Mouse (Mus musculus): Measurements from ENCODE around the gene Cyb5d1. TPM values are rescaled to one million over a fixed set of nuclear protein-coding genes. Genes with fewer than 3 reads are reported as not detected.

The Cyb5d1 gene
- polyA plus RNA-seq, 1 experiment, result 5.1 TPM

- Histone ChIP-seq H3K27ac (ENCODE audit: control insufficient read depth, insufficient read depth, low read depth, low read length, poor library complexity) (peak overlapping the region; percentile 42), H3K4me1 (ENCODE audit: control insufficient read depth, insufficient read depth, low read length) (peaks cover 2% of the 10 kb centered on the region; the same call in 1 of the 2 replicates), H3K4me3 (replicated peaks; ENCODE audit: control insufficient read depth, low read depth, low read length) (peak overlapping the region; percentile 38)
- TF ChIP-seq POLR2A (IDR thresholded peaks at IDR 0.05; ENCODE audit: borderline replicate concordance, control insufficient read depth, low read depth, low read length) (no peak), CTCF (IDR thresholded peaks at IDR 0.05; ENCODE audit: control insufficient read depth, insufficient read depth, low read length) (no peak)
- under 1% methylated on average over 45 of the region's 45 CpGs for WGBS
Observed at GRCm38 (mm10) chr11:69418481-69419442, 23.3 kb upstream of the Cyb5d1 start.

- peak overlapping the region; percentile 42 for H3K27ac ChIP-seq (ENCODE audit: control insufficient read depth, insufficient read depth, low read depth, low read length, poor library complexity)
- H3K4me3 ChIP-seq (replicated peaks; ENCODE audit: control insufficient read depth, low read depth, low read length), result peak overlapping the region; percentile 38
- WGBS, result under 1% methylated on average over 39 of the region's 39 CpGs
- TF ChIP-seq POLR2A (IDR thresholded peaks at IDR 0.05; ENCODE audit: borderline replicate concordance, control insufficient read depth, low read depth, low read length), result no peak
- TF ChIP-seq CTCF (IDR thresholded peaks at IDR 0.05; ENCODE audit: control insufficient read depth, insufficient read depth, low read length), result no peak
- H3K4me1 ChIP-seq (ENCODE audit: control insufficient read depth, insufficient read depth, low read length), result peaks cover 3% of the 10 kb centered on the region; the same call in 1 of the 2 replicates
Observed at GRCm38 (mm10) chr11:69417449-69418384, 22.3 kb upstream of the Cyb5d1 start.

- H3K4me3 ChIP-seq (replicated peaks; ENCODE audit: control insufficient read depth, low read depth, low read length), result no peak overlapping the region
- no peak overlapping the region for H3K27ac ChIP-seq (ENCODE audit: control insufficient read depth, insufficient read depth, low read depth, low read length, poor library complexity)
- H3K4me1 ChIP-seq (ENCODE audit: control insufficient read depth, insufficient read depth, low read length), result peaks cover 4% of the 10 kb centered on the region; the same call in 1 of the 2 replicates
- no peak for TF ChIP-seq CTCF (IDR thresholded peaks at IDR 0.05; ENCODE audit: control insufficient read depth, insufficient read depth, low read length)
- TF ChIP-seq POLR2A (IDR thresholded peaks at IDR 0.05; ENCODE audit: borderline replicate concordance, control insufficient read depth, low read depth, low read length), result no peak
- 32% methylated on average over 8 of the region's 8 CpGs for WGBS
Observed at GRCm38 (mm10) chr11:69416921-69417448, 21.6 kb upstream of the Cyb5d1 start.

GRCm38 (mm10) chr11:69416509-69416908, 21.1 kb upstream of the Cyb5d1 start:
- no peak for TF ChIP-seq CTCF (IDR thresholded peaks at IDR 0.05; ENCODE audit: control insufficient read depth, insufficient read depth, low read length)
- TF ChIP-seq POLR2A (IDR thresholded peaks at IDR 0.05; ENCODE audit: borderline replicate concordance, control insufficient read depth, low read depth, low read length), result no peak
- 1% methylated on average over 4 of the region's 4 CpGs for WGBS
- Histone ChIP-seq H3K27ac (ENCODE audit: control insufficient read depth, insufficient read depth, low read depth, low read length, poor library complexity) (no peak overlapping the region), H3K4me1 (ENCODE audit: control insufficient read depth, insufficient read depth, low read length) (peaks cover 7% of the 10 kb centered on the region; the same call in 1 of the 2 replicates), H3K4me3 (replicated peaks; ENCODE audit: control insufficient read depth, low read depth, low read length) (no peak overlapping the region)

- peak overlapping the region; percentile 94 for H3K27ac ChIP-seq (ENCODE audit: control insufficient read depth, insufficient read depth, low read depth, low read length, poor library complexity)
- TF ChIP-seq CTCF (IDR thresholded peaks at IDR 0.05; ENCODE audit: control insufficient read depth, insufficient read depth, low read length), result no peak
- no peak; the same call in 1 of the 2 replicates for TF ChIP-seq POLR2A (IDR thresholded peaks at IDR 0.05; ENCODE audit: borderline replicate concordance, control insufficient read depth, low read depth, low read length)
- H3K4me3 ChIP-seq (replicated peaks; ENCODE audit: control insufficient read depth, low read depth, low read length), result peak overlapping the region; percentile 67
- H3K4me1 ChIP-seq (ENCODE audit: control insufficient read depth, insufficient read depth, low read length), result peaks cover 7% of the 10 kb centered on the region; the same call in 1 of the 2 replicates
- WGBS, result 3% methylated on average over 17 of the region's 25 CpGs
Observed at GRCm38 (mm10) chr11:69415668-69416451, 20.4 kb upstream of the Cyb5d1 start.

GRCm38 (mm10) chr11:69415327-69415667, 19.9 kb upstream of the Cyb5d1 start:
- 6% methylated on average over 3 of the region's 3 CpGs for WGBS
- Histone ChIP-seq H3K4me1 (ENCODE audit: control insufficient read depth, insufficient read depth, low read length) (peaks cover 7% of the 10 kb centered on the region; the same call in 1 of the 2 replicates), H3K4me3 (replicated peaks; ENCODE audit: control insufficient read depth, low read depth, low read length) (peak overlapping the region; percentile 67), H3K27ac (ENCODE audit: control insufficient read depth, insufficient read depth, low read depth, low read length, poor library complexity) (peak overlapping the region; percentile 94)
- TF ChIP-seq CTCF (IDR thresholded peaks at IDR 0.05; ENCODE audit: control insufficient read depth, insufficient read depth, low read length) (peak; percentile 11; the same call in 1 of the 2 replicates), POLR2A (IDR thresholded peaks at IDR 0.05; ENCODE audit: borderline replicate concordance, control insufficient read depth, low read depth, low read length) (no peak)

All from bone marrow, adult 2 months (tissue).